Mouse (Mus musculus): ENCODE data around the gene Dgkd. TPM values are rescaled to one million over a fixed set of nuclear protein-coding genes. Genes with fewer than 3 reads are reported as not detected.

Gene Dgkd
- polyA plus RNA-seq, 1 experiment, result 32.1 TPM

DNA sequence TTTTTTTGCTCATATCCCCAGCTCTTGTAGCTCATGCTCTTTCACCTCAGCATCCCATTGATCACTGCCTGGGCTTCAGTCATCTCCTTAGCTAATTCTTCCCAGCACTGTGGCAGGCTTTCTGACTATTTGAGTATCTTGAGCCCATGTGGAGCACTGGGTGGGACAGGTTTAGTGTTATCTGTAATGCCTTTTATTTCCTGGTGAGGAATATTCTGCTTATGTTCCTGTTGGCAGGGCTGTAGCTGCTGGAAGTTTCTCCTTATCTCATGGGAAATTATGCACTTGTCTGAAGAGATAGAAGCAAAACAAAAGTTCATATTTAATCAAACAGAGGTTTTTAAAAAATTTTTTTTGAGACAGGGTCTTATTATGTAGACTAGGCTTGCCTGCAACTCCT lies 56.5 kb downstream of the Dgkd start:
- no peaks in the 10 kb centered on the region; the same call in 1 of the 2 replicates for H3K36me3 ChIP-seq (ENCODE audit: control insufficient read depth, insufficient read depth, low read length)
- H3K4me1 ChIP-seq (ENCODE audit: control insufficient read depth, insufficient read depth, low read length), result peaks cover 25% of the 10 kb centered on the region
- TF ChIP-seq CTCF (conservative IDR thresholded peaks at IDR 0.05; ENCODE audit: insufficient read depth, insufficient read length, low read depth, low read length), result no peak
- no peak for TF ChIP-seq POLR2A (IDR thresholded peaks at IDR 0.05; ENCODE audit: low read depth, low read length)
- H3K27me3 ChIP-seq (replicated peaks; ENCODE audit: control insufficient read depth, insufficient read depth, low read length), result no peaks in the 10 kb centered on the region
- H3K27ac ChIP-seq (ENCODE audit: insufficient read depth, low read depth, low read length), result no peak overlapping the region
- no peak overlapping the region for H3K4me3 ChIP-seq (ENCODE audit: insufficient read depth, low read depth, low read length)
- DNase-seq, result no peak

DNA sequence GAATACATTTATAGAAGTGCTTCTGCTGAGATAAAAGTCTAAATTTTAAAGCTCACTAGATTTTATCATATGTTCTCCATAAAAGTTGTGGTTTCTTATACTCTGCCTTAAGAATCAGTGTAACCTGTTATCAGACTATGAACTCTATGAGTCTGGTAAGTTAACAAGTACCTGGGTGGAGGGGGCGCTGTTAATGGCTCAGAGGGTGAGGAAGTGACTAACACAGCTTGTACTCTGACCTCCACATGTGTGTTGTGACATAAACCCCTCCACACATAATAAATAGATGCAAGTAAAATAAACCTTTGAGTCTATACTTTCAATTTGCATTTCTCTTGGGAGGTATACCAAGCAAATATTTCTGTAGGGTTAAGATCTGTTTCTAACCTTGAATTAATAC lies 57.3 kb downstream of the Dgkd start:
- no peaks in the 10 kb centered on the region for H3K27me3 ChIP-seq (replicated peaks; ENCODE audit: control insufficient read depth, insufficient read depth, low read length)
- H3K27ac ChIP-seq (ENCODE audit: insufficient read depth, low read depth, low read length), result no peak overlapping the region
- no peak for DNase-seq
- 67% methylated on average over 1 of the region's 1 CpGs for WGBS
- no peaks in the 10 kb centered on the region; the same call in 1 of the 2 replicates for H3K36me3 ChIP-seq (ENCODE audit: control insufficient read depth, insufficient read depth, low read length)
- peaks cover 25% of the 10 kb centered on the region for H3K4me1 ChIP-seq (ENCODE audit: control insufficient read depth, insufficient read depth, low read length)
- TF ChIP-seq POLR2A (IDR thresholded peaks at IDR 0.05; ENCODE audit: low read depth, low read length), result no peak
- TF ChIP-seq CTCF (conservative IDR thresholded peaks at IDR 0.05; ENCODE audit: insufficient read depth, insufficient read length, low read depth, low read length), result no peak
- no peak overlapping the region for H3K4me3 ChIP-seq (ENCODE audit: insufficient read depth, low read depth, low read length)

DNA sequence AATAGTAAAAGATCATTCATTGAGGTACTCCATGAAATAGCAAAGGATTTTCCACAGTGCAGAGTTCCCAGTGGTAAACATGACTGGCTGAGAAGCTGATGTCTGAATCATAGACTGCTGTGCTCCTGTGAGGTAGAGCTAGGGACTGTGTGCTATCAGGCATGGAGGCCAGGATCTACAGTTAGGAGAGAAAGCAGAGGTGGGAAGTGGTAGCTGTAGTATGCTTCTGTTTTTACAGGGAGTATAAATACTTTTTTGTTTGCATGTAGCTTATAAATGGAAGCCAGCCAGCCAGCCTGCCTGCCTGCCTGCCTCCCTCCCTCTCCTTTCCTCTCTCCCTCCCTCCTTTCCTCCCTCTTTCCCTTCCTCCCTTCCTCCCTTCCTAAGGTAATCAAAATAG lies 60.3 kb downstream of the Dgkd start:
- no peak for DNase-seq

DNA sequence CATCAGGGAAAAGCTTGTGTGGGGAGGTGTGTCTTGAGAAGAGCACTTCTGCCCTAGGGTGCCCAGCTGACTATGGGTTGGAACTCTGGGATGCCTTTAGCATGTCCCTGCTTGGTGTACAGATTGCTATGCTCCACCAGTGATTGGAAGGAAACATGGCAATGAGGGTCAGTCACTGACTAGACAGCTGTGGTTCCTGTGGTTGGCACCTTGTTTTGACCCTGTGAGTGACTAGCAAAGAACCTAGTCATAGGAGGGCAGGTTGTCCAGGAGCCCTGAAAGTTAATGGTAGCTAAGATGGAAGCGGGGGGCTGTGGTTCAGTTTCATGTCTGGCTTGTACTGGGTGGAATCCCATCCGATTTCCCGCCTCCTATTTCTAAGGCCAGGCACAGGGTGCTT lies 64.3 kb downstream of the Dgkd start:
- no peaks in the 10 kb centered on the region for H3K27me3 ChIP-seq (replicated peaks; ENCODE audit: control insufficient read depth, insufficient read depth, low read length)
- no peak for TF ChIP-seq CTCF (conservative IDR thresholded peaks at IDR 0.05; ENCODE audit: insufficient read depth, insufficient read length, low read depth, low read length)
- no peak for TF ChIP-seq POLR2A (IDR thresholded peaks at IDR 0.05; ENCODE audit: low read depth, low read length)
- peaks cover 11% of the 10 kb centered on the region; the same call in 1 of the 2 replicates for H3K4me1 ChIP-seq (ENCODE audit: control insufficient read depth, insufficient read depth, low read length)
- no peak overlapping the region for H3K27ac ChIP-seq (ENCODE audit: insufficient read depth, low read depth, low read length)
- WGBS, result 96% methylated on average over 3 of the region's 3 CpGs
- H3K36me3 ChIP-seq (ENCODE audit: control insufficient read depth, insufficient read depth, low read length), result peaks cover 2% of the 10 kb centered on the region; the same call in 1 of the 2 replicates
- H3K4me3 ChIP-seq (ENCODE audit: insufficient read depth, low read depth, low read length), result no peak overlapping the region
- no peak for DNase-seq

More for the DNA sequence above, 60.3 kb downstream of the Dgkd start:
- no peak for TF ChIP-seq POLR2A (IDR thresholded peaks at IDR 0.05; ENCODE audit: low read depth, low read length)
- TF ChIP-seq CTCF (conservative IDR thresholded peaks at IDR 0.05; ENCODE audit: insufficient read depth, insufficient read length, low read depth, low read length), result no peak
- Histone ChIP-seq H3K27me3 (replicated peaks; ENCODE audit: control insufficient read depth, insufficient read depth, low read length) (no peaks in the 10 kb centered on the region), H3K36me3 (ENCODE audit: control insufficient read depth, insufficient read depth, low read length) (peaks cover 2% of the 10 kb centered on the region; the same call in 1 of the 2 replicates), H3K4me1 (ENCODE audit: control insufficient read depth, insufficient read depth, low read length) (peaks cover 15% of the 10 kb centered on the region), H3K4me3 (ENCODE audit: insufficient read depth, low read depth, low read length) (no peak overlapping the region), H3K27ac (ENCODE audit: insufficient read depth, low read depth, low read length) (no peak overlapping the region)

DNA sequence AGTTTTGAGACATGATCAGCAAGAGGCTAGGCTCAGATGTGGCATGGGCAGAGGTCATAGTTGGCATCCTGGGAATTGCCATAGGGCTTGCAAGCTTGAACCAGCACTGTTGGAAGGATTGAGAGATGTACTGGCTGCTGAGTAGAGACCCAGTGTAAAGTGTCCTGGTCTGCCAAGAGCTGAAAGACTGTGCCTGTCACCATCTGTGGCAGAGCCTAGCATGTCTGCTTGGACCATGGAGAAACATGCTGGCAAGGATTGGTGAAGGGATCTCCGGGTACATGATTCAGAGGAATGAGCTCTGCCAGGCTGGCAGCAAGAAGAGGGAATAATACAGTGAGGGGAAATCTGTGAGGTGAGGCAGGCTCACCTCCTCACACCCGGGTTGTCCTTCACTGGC lies 65.0 kb downstream of the Dgkd start:
- Histone ChIP-seq H3K27ac (ENCODE audit: insufficient read depth, low read depth, low read length) (no peak overlapping the region), H3K4me3 (ENCODE audit: insufficient read depth, low read depth, low read length) (no peak overlapping the region), H3K27me3 (replicated peaks; ENCODE audit: control insufficient read depth, insufficient read depth, low read length) (no peaks in the 10 kb centered on the region), H3K4me1 (ENCODE audit: control insufficient read depth, insufficient read depth, low read length) (peaks cover 11% of the 10 kb centered on the region; the same call in 1 of the 2 replicates), H3K36me3 (ENCODE audit: control insufficient read depth, insufficient read depth, low read length) (peaks cover 2% of the 10 kb centered on the region; the same call in 1 of the 2 replicates)
- TF ChIP-seq CTCF (conservative IDR thresholded peaks at IDR 0.05; ENCODE audit: insufficient read depth, insufficient read length, low read depth, low read length), result no peak
- TF ChIP-seq POLR2A (IDR thresholded peaks at IDR 0.05; ENCODE audit: low read depth, low read length), result no peak
- DNase-seq, result no peak
- 83% methylated on average over 2 of the region's 2 CpGs for WGBS

DNA sequence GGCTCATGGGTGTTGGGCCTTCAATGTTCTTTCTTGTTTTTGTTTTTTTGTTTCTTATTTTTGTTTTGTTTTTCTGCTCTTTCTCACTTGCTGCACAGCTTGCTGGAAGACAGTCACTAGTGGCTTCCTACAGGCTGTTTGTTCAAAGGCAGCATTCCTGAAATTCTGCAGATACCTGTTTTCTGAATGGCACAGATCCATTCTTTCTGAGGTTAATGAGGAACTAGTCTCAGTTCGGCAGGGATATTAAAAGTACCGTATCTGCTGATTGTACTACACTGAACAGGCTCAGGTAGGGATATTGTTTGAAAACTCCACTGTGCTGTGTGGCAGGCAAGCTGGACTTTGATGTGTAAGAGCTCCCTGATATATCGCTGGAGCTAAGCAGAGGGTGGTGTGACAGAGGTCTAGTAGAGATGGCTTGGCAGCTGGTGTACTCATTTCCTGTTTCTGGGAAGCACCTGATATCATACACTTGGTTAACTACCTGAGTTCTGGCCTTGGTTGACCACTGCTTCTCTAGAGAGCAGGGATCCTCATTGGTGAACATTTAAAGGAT lies 67.0 kb downstream of the Dgkd start:
- Histone ChIP-seq H3K36me3 (ENCODE audit: control insufficient read depth, insufficient read depth, low read length) (peaks cover 2% of the 10 kb centered on the region; the same call in 1 of the 2 replicates), H3K27me3 (replicated peaks; ENCODE audit: control insufficient read depth, insufficient read depth, low read length) (no peaks in the 10 kb centered on the region), H3K4me3 (ENCODE audit: insufficient read depth, low read depth, low read length) (no peak overlapping the region), H3K4me1 (ENCODE audit: control insufficient read depth, insufficient read depth, low read length) (peaks cover 11% of the 10 kb centered on the region; the same call in 1 of the 2 replicates), H3K27ac (ENCODE audit: insufficient read depth, low read depth, low read length) (no peak overlapping the region)
- TF ChIP-seq POLR2A (IDR thresholded peaks at IDR 0.05; ENCODE audit: low read depth, low read length) (no peak), CTCF (conservative IDR thresholded peaks at IDR 0.05; ENCODE audit: insufficient read depth, insufficient read length, low read depth, low read length) (no peak)
- WGBS, result 40% methylated on average over 3 of the region's 3 CpGs
- DNase-seq, result peak; percentile 74

DNA sequence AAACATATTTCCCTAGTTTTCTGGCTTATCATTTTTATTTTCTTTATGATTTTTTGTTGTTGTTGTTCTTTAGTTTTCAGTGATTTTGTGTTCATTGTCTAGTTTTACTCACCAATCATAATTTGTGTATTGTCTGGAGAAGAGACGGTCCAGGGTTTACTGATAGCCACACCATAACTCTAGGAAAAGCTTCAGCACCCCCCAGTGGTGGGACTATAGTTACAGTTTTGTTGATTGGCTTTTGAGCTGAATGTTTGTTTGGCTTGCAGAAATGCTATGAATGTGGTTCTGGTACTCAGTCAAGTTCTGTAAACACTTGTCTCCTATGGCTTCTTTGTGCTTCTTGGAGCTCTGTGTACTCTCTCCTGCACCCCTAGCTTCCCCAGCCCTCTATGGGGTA lies 69.6 kb downstream of the Dgkd start:
- H3K4me3 ChIP-seq (ENCODE audit: insufficient read depth, low read depth, low read length), result no peak overlapping the region
- 22% methylated on average over 1 of the region's 1 CpGs for WGBS
- peak; percentile 71 for DNase-seq
- peaks cover 11% of the 10 kb centered on the region; the same call in 1 of the 2 replicates for H3K4me1 ChIP-seq (ENCODE audit: control insufficient read depth, insufficient read depth, low read length)
- no peak overlapping the region for H3K27ac ChIP-seq (ENCODE audit: insufficient read depth, low read depth, low read length)
- no peak for TF ChIP-seq POLR2A (IDR thresholded peaks at IDR 0.05; ENCODE audit: low read depth, low read length)
- TF ChIP-seq CTCF (conservative IDR thresholded peaks at IDR 0.05; ENCODE audit: insufficient read depth, insufficient read length, low read depth, low read length), result 0 out of 2 replicates have a peak, but pooled peaks have one; percentile 2
- peaks cover 6% of the 10 kb centered on the region for H3K36me3 ChIP-seq (ENCODE audit: control insufficient read depth, insufficient read depth, low read length)
- no peaks in the 10 kb centered on the region for H3K27me3 ChIP-seq (replicated peaks; ENCODE audit: control insufficient read depth, insufficient read depth, low read length)
